Mouse (Mus musculus) c-Kit-positive CD71-positive TER-119-negative erythroid progenitor cells, embryonic 14.5 days (primary cell): ENCODE results near the gene Vmn1r58.
"Not testable (repeated sequence)": the region's sequence is repeated elsewhere in the genome, so short reads cannot be mapped to it uniquely, and the experiment has no call there.

Source experiments
- DNase-seq: peaks from one replicate; pipeline ENCODE4 v3.0.0-alpha.2; 2013; ENCODE audit warnings: low read depth

Vmn1r58 gene

GRCm38 (mm10) chr7:5413296-5413695 is at the start of gene Vmn1r58:
Gene Vmn1r58, minus strand, starts transcription at chr7:5413396.
- not testable (repeated sequence) for DNase-seq

DNA sequence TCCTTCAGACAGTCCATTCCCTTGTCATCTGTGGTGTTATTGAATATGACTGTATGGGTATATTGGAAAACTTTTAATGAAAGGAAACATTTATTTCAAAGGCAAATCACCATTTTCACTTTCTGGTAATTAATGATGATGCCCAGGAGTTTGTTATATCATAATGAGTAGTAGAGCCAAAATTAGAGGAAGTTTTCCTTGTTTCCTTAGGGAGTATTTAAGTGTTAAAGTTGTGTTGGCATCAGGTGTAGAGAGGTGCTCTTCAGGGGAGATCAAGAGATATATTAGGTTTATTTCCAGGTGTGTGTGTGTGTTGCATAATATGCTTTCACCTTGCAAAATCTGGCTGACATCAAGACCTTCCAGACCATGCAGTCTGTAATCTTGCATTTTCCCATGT is 43.5 kb upstream of the Vmn1r58 start, which contains the start of gene Vmn1r59:
Gene Vmn1r59, minus strand, starts transcription at position 101 of the 400 bp plus-strand sequence.
- no peak for DNase-seq

- not testable (repeated sequence) for DNase-seq
Measured at GRCm38 (mm10) chr7:5454011-5454410, 40.8 kb upstream of the Vmn1r58 start.

DNA sequence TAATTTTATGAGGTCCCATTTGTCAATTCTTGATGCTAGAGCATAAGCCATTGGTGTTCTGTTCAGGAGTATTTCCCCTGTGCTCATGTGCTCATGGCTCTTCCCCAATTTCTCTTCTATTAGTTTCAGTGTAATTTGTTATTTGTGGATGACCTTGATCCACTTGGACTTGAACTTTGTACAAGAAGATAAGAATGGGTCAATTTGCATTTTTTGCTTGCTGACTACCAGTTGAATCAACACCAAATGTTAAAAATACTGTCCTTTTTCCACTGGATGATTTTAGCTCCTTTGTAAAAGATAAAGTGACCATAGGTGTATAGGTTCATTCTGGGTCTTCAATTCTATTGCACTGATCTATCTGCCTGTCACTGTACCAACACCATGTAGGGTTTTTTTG is 35.4 kb upstream of the Vmn1r58 start:
- no peak for DNase-seq

GRCm38 (mm10) chr7:5406201-5406600 is 7.0 kb downstream of the Vmn1r58 start:
- DNase-seq: no peak

DNA sequence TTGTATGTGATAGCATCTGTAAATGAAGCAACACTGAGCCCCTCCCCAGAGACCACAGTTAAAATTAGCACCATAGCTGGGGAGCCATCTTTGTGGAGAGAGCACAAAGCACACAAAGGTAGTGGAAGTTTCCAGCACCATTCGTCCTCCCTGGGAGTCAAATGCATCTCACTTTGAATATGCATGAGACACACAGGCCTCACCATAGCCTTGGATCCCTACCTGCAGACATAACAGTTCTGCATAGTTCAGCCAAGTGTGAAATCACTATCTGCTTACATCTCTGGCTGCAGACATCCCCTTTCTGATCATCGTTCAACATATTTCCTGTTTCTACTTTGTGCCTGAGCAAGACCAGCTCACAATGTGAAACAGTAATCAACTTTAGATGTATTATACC is 46.5 kb downstream of the Vmn1r58 start:
- no peak for DNase-seq

DNA sequence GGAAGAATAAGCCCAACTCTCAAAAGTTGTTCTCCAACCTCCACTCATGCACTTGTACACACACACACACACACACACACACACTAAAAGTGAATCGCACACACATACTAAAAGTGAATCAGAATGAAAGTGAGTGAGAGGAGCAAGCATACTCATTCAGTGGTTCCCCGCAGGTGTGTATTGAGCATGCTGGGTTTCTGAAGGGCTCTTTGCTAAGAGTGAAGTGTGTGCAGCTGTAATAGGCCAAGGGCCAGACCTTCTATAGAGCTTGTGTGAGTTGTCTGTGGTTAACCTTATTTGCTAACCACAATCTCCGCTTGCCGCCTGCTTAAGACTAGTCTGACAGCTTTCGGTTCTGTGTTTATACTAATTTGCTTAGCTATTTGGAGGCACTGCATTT is 49.6 kb downstream of the Vmn1r58 start:
- no peak for DNase-seq
